Mouse (Mus musculus) cerebellum, adult 2 months (tissue): ENCODE data around the gene Cyp4a10.

Source experiments
- CTCF ChIP-seq: fragments of 200-500 bp; IDR thresholded peaks from 2 replicates; pipeline ENCODE4 v1.5.1; 2011; ENCODE audit warnings: low read depth, mild to moderate bottlenecking, control low read depth, low read length, moderate library complexity, borderline replicate concordance; ENCODE audit not compliant: insufficient read depth
- POLR2A ChIP-seq: fragments of 200-500 bp; IDR thresholded peaks from 2 replicates; pipeline ENCODE4 v1.6.1; 2011; ENCODE audit warnings: low read length, control low read depth, borderline replicate concordance; ENCODE audit not compliant: insufficient read depth

DNA sequence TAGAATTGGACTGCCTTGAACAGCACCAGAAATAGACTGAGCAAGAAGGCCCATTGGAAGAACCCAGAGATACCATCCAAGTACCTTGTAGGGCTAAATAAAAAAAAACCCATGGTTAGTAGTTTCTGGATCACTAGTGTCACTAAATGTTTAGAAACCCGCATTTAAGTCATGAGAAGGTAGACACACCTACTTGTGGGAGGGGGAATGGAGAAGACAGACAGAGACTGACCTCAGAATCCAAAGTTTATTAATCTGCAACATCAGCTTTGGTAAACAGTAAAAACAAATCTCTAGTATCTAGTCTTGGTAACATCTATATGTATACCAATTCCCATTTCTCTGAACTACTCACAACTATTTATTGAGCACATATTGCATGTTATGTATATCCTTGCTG is 22.1 kb upstream of the Cyp4a10 start, which contains the start of gene Cyp4a14:
- TF ChIP-seq CTCF (no peak), POLR2A (no peak)
